Mouse (Mus musculus) cerebral cortex, adult 2 months (tissue): ENCODE measurements around the gene Bcas3.

ENCODE experiments used
- WGBS: fragments of 180-500 bp; shearing (Covaris S2); methylation state at CpG from one replicate; pipeline ENCODE4 v1.1.7; 2018; 5-methylcytosine and 5-hydroxymethylcytosine counted together

Bcas3 gene

GRCm38 (mm10) chr11:85712026-85712804, 359.2 kb downstream of the Bcas3 start:
- 96% methylated on average over 8 of the region's 8 CpGs for WGBS

- 71% methylated on average over 19 of the region's 19 CpGs for WGBS
Measured at GRCm38 (mm10) chr11:85712860-85713813, 360.2 kb downstream of the Bcas3 start.

- WGBS = 62% methylated on average over 2 of the region's 2 CpGs
Measured at GRCm38 (mm10) chr11:85713814-85714208, 360.8 kb downstream of the Bcas3 start.

- WGBS = 74% methylated on average over 7 of the region's 7 CpGs
Measured at GRCm38 (mm10) chr11:85714312-85714931, 361.5 kb downstream of the Bcas3 start.

GRCm38 (mm10) chr11:85716730-85717129, 363.8 kb downstream of the Bcas3 start:
- WGBS = 88% methylated on average over 2 of the region's 2 CpGs

- WGBS = 84% methylated on average over 10 of the region's 10 CpGs
Measured at GRCm38 (mm10) chr11:85719091-85719490, 366.1 kb downstream of the Bcas3 start.

GRCm38 (mm10) chr11:85719766-85720165, 366.8 kb downstream of the Bcas3 start:
- WGBS = 44% methylated on average over 7 of the region's 7 CpGs

- WGBS = 69% methylated on average over 6 of the region's 6 CpGs
Measured at GRCm38 (mm10) chr11:85720269-85720773, 367.4 kb downstream of the Bcas3 start.

- WGBS = 90% methylated on average over 4 of the region's 4 CpGs
Measured at GRCm38 (mm10) chr11:85721986-85722385, 369.0 kb downstream of the Bcas3 start.

- 85% methylated on average over 6 of the region's 6 CpGs for WGBS
Measured at GRCm38 (mm10) chr11:85724159-85724558, 371.2 kb downstream of the Bcas3 start.

GRCm38 (mm10) chr11:85729725-85730124, 376.8 kb downstream of the Bcas3 start:
- 73% methylated on average over 2 of the region's 2 CpGs for WGBS

GRCm38 (mm10) chr11:85732462-85733012, 379.6 kb downstream of the Bcas3 start:
- WGBS = 83% methylated on average over 4 of the region's 4 CpGs

- 87% methylated on average over 3 of the region's 3 CpGs for WGBS
Measured at GRCm38 (mm10) chr11:85733577-85733976, 380.6 kb downstream of the Bcas3 start.

- 52% methylated on average over 7 of the region's 7 CpGs for WGBS
Measured at GRCm38 (mm10) chr11:85734317-85735211, 381.6 kb downstream of the Bcas3 start.

GRCm38 (mm10) chr11:85737227-85737626, 384.3 kb downstream of the Bcas3 start:
- 93% methylated on average over 9 of the region's 9 CpGs for WGBS

GRCm38 (mm10) chr11:85737893-85738292, 384.9 kb downstream of the Bcas3 start:
- WGBS = 88% methylated on average over 3 of the region's 3 CpGs

- WGBS = 67% methylated on average over 5 of the region's 5 CpGs
Measured at GRCm38 (mm10) chr11:85738585-85738984, 385.6 kb downstream of the Bcas3 start.

GRCm38 (mm10) chr11:85739266-85739977, 386.5 kb downstream of the Bcas3 start:
- 35% methylated on average over 6 of the region's 6 CpGs for WGBS

GRCm38 (mm10) chr11:85746373-85746772, 393.4 kb downstream of the Bcas3 start:
- WGBS = 77% methylated on average over 7 of the region's 7 CpGs

- 96% methylated on average over 2 of the region's 2 CpGs for WGBS
Measured at GRCm38 (mm10) chr11:85748891-85749290, 395.9 kb downstream of the Bcas3 start.
